Mouse (Mus musculus): ENCODE results near the gene Msh3. TPM values are rescaled to one million over a fixed set of nuclear protein-coding genes. Genes with fewer than 3 reads are reported as not detected.

The Msh3 gene
- polyA plus RNA-seq (2012; fragmentation: generic; extraction: Trizol), result 1 to 10 TPM in 1 of 2 experiments, under 1 TPM in 1; 0.70 to 4.9 TPM

GRCm38 (mm10) chr13:92354456-92355271, at the start of gene Msh3, which contains the start of gene Dhfr:
Msh3 (minus strand) TSS chr13:92355003.
Dhfr (plus strand) TSS chr13:92354726.

GRCm38 (mm10) chr13:92305680-92306079, 49.1 kb downstream of the Msh3 start, which contains the start of gene Gm20379:
Gm20379 (plus strand) TSS chr13:92305980.

Other genes starting within 250 kb of the Msh3 start
- under 1 TPM in 1 of 2 experiments, not detected in 1; 0.02 TPM for gene Rasgrf2, start 223.3 kb downstream of the Msh3 start, polyA plus RNA-seq (2012; fragmentation: generic; extraction: Trizol)
- under 1 TPM; 0.06 TPM for gene Gm20379, start 49.0 kb downstream of the Msh3 start, polyA plus RNA-seq (2012; fragmentation: generic; extraction: Trizol)
- 1 to 10 TPM; 2.2 to 3.1 TPM for gene Dhfr, start 277 bp downstream of the Msh3 start, polyA plus RNA-seq (2012; fragmentation: generic; extraction: Trizol)
- gene Ankrd34b, start 70.9 kb upstream of the Msh3 start, polyA plus RNA-seq (2012; fragmentation: generic; extraction: Trizol), result not detected
- gene Fam151b, start 129.0 kb upstream of the Msh3 start, polyA plus RNA-seq (2012; fragmentation: generic; extraction: Trizol), result under 1 TPM in 1 of 2 experiments, not detected in 1; 0.44 TPM
- gene Zfyve16, start 175.9 kb upstream of the Msh3 start, polyA plus RNA-seq (2012; fragmentation: generic; extraction: Trizol), result 1 to 10 TPM in 1 of 2 experiments, under 1 TPM in 1; 0.14 to 1.9 TPM
- not detected for gene Spz1, start 221.2 kb upstream of the Msh3 start, polyA plus RNA-seq (2012; fragmentation: generic; extraction: Trizol)